Mouse (Mus musculus) liver, embryonic 13.5 days (tissue): Measurements from ENCODE around the gene Kcnn4. TPM values are rescaled to one million over a fixed set of nuclear protein-coding genes. Genes with fewer than 3 reads are reported as not detected.

ENCODE experiments used
- ATAC-seq: fragments of 200-750 bp; cut with Nextera tagmentation; 2 replicates; pipeline ENCODE4 v1.8.0; 2017; ENCODE audit warnings: low read depth, mild to moderate bottlenecking, moderate number of reproducible peaks, moderate library complexity
- DNase-seq: peaks from one replicate; pipeline ENCODE4 v3.0.0; 2022
- H3K27ac ChIP-seq: fragments of 300-500 bp; sonication (generic); 2 replicates; pipeline ENCODE4 v1.5.1; 2015; ENCODE audit warnings: moderate library complexity, mild to moderate bottlenecking, inconsistent platforms
- H3K27me3 ChIP-seq: fragments of 300-500 bp; sonication (generic); 2 replicates; pipeline ENCODE4 v1.6.1; 2015; ENCODE audit warnings: mild to moderate bottlenecking, inconsistent platforms
- H3K36me3 ChIP-seq: fragments of 300-500 bp; sonication (generic); 2 replicates; pipeline ENCODE4 v1.6.1; 2015; ENCODE audit warnings: mild to moderate bottlenecking, inconsistent platforms
- H3K4me1 ChIP-seq: fragments of 300-500 bp; sonication (generic); replicated peaks from 2 replicates; pipeline ENCODE4 v1.6.1; 2015; ENCODE audit warnings: inconsistent platforms
- H3K4me2 ChIP-seq: fragments of 300-500 bp; sonication (generic); 2 replicates; pipeline ENCODE4 v1.6.1; 2015; ENCODE audit warnings: inconsistent platforms, mild to moderate bottlenecking, moderate library complexity
- H3K4me3 ChIP-seq: fragments of 300-500 bp; sonication (generic); replicated peaks from 2 replicates; pipeline ENCODE4 v1.5.1; 2015; ENCODE audit warnings: mild to moderate bottlenecking, inconsistent platforms
- H3K9ac ChIP-seq: fragments of 300-500 bp; sonication (generic); 2 replicates; pipeline ENCODE4 v1.6.1; 2015; ENCODE audit warnings: mild to moderate bottlenecking, inconsistent platforms
- H3K9me3 ChIP-seq: fragments of 300-500 bp; sonication (generic); replicated peaks from 2 replicates; pipeline ENCODE4 v1.6.1; 2016; ENCODE audit warnings: inconsistent platforms
- WGBS: fragments of 180-500 bp; shearing (Covaris S2); methylation state at CpG from one replicate; pipeline ENCODE4 v1.1.7; 2015; ENCODE audit not compliant: insufficient replicate concordance; 5-methylcytosine and 5-hydroxymethylcytosine counted together
- polyA plus RNA-seq: library from polyadenylated mRNA; unstranded; fragments of >200 nt; fragmentation: Nextera tagmentation; extraction: Ambion mirVana; gene quantifications from 2 replicates; pipeline ENCODE4 v1.2.1, GENCODE M21; 2015

Kcnn4 gene
- polyA plus RNA-seq, 1 experiment from 2014 or later, result 128 TPM

DNA sequence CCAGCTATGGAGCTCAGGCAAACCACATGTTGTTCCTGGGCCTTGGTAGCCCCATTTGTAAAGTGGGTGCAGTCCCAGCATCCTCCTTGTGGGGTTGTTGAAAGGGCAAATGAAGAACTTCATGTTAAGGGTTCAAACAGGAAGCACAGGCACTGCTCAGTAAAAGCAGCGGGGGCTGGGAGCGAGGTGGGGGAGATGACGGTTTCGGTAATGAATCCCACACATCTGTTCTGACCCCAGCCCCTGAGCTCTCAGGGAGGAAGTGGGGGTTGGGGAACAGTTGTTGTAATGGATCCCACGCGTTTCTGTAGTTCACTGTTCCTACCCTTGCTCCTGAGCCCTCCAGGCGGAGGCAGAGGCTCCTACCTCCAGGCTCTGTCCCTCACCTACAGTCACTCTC, 9.9 kb downstream of the Kcnn4 start:
- Histone ChIP-seq H3K27ac (peak overlapping the region; percentile 100), H3K4me3 (peak overlapping the region; percentile 6; the same call in 1 of the 2 replicates), H3K27me3 (0 out of 2 replicates have a peak, but pooled peaks cover 5% of the 10 kb centered on the region), H3K9ac (peak overlapping the region; percentile 98), H3K4me2 (peak overlapping the region; percentile 98), H3K9me3 (no peaks in the 10 kb centered on the region), H3K4me1 (peaks cover 99% of the 10 kb centered on the region), H3K36me3 (peaks cover 96% of the 10 kb centered on the region)
- DNase-seq, result no peak
- no peak for ATAC-seq
- WGBS, result 64% methylated on average over 7 of the region's 7 CpGs

DNA sequence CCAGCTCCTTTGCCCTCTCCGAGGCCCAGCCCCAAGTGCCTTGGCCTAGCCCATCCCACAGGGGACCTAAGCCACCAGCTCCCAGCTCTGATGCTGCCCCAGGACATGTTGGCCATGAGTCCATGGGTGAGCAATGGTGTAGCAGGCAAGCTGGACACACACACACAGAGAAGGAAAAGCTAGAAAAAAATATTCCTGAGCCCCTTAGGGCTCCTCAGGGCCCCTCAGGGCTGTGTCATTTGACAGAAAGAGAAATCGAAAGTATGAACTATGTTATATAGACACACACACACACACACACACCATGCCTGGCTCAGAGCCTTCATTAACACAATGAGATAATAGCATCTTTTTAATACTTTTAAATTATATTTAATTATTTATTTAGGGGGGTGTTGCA, 10.3 kb downstream of the Kcnn4 start:
- no peak for ATAC-seq
- WGBS, result 68% methylated on average over 2 of the region's 2 CpGs

DNA sequence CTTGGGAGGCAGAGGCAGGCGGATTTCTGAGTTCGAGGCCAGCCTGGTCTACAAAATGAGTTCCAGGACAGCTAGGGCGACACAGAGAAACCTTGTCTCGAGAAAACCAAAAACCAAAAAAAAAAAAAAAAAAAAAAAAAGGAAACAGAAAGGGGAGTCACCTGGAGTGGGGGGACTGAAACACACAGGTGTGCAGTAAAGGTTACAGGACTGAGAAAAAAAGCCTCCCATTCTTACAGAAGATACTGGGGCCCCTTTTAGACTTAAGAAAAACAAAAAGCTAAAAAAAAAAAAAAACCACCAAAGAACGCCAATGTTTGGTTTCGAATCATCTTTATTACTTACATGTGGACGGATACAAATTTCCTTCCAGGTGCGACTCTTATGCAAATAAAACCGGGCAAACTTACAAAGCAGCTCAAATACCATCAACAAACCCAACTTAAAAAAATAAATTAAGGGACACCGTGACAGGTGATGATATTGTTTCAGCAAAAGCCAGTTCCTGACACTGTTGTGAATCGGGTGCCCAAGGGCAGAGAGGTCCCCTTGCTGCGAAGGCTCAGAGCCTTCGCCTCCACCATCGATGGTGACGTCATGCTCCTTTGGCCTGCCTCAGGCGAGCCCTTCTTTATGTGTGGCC, 12.8 kb downstream of the Kcnn4 start:
- H3K27me3 ChIP-seq, result no peaks in the 10 kb centered on the region
- H3K4me2 ChIP-seq, result peak overlapping the region; percentile 35
- H3K9ac ChIP-seq, result peak overlapping the region; percentile 66
- no peak for ATAC-seq
- WGBS, result 81% methylated on average over 16 of the region's 16 CpGs
- H3K4me3 ChIP-seq, result no peak overlapping the region
- H3K4me1 ChIP-seq, result peaks cover 99% of the 10 kb centered on the region
- no peak for DNase-seq
- H3K36me3 ChIP-seq, result peaks cover 95% of the 10 kb centered on the region
- H3K27ac ChIP-seq, result peak overlapping the region; percentile 100
- no peaks in the 10 kb centered on the region for H3K9me3 ChIP-seq

More for the DNA sequence above, 10.3 kb downstream of the Kcnn4 start:
- Histone ChIP-seq H3K4me3 (no peak overlapping the region), H3K4me2 (peak overlapping the region; percentile 98; the same call in 1 of the 2 replicates), H3K4me1 (peaks cover 99% of the 10 kb centered on the region), H3K9ac (peak overlapping the region; percentile 98), H3K27me3 (0 out of 2 replicates have a peak, but pooled peaks cover 5% of the 10 kb centered on the region), H3K36me3 (peaks cover 96% of the 10 kb centered on the region), H3K27ac (peak overlapping the region; percentile 100), H3K9me3 (no peaks in the 10 kb centered on the region)
- no peak for DNase-seq

DNA sequence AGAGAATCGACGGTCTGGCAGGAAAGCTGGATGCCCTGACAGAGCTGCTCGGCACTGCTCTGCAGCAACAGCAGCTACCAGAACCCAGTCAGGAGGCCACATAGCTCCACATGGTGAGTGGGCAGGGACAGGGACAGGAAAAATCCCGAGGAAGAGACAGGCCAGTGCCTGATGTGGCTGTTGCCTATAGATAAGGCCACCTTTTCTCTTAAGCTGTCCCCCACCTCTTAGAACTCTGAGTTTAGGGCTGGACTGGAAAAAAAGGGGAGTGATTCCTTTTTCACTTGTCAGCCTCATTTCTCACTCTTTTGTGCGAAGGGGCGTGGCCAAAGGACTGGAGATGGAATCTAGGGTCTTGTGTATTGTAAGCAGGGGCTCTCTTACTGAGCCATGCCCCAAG, 14.0 kb downstream of the Kcnn4 start:
- Histone ChIP-seq H3K9ac (peak overlapping the region; percentile 66), H3K4me1 (peaks cover 97% of the 10 kb centered on the region), H3K36me3 (peaks cover 83% of the 10 kb centered on the region), H3K27me3 (no peaks in the 10 kb centered on the region), H3K27ac (peak overlapping the region; percentile 100), H3K4me2 (peak overlapping the region; percentile 35), H3K9me3 (no peaks in the 10 kb centered on the region), H3K4me3 (peak overlapping the region; percentile 20)
- 27% methylated on average over 6 of the region's 6 CpGs for WGBS
- DNase-seq, result peak; percentile 57
- peak; percentile 80 for ATAC-seq

DNA sequence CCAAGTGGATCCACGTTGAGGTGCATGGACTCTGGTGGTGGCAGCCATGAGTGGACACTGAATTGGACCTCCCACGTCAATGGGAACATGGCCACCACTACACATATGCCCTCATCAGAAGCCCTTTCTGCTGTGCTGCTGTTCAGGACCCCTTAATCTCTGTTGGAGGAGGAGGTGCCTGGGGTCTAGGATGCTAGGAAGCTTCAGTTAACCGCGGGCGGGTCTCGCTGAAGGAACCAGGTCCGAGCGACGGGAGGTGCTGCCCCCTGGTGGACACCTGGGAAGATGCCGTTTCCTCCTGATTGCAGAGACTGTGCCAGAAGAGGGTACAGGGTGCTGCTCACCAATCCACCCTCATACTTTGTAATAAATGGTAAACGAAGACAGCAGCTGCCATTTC, 14.8 kb downstream of the Kcnn4 start:
- peak overlapping the region; percentile 35 for H3K4me2 ChIP-seq
- H3K9me3 ChIP-seq, result no peaks in the 10 kb centered on the region
- peak overlapping the region; percentile 66 for H3K9ac ChIP-seq
- peak overlapping the region; percentile 100 for H3K27ac ChIP-seq
- ATAC-seq, result no peak
- peak; percentile 63 for DNase-seq
- peaks cover 97% of the 10 kb centered on the region for H3K4me1 ChIP-seq
- H3K4me3 ChIP-seq, result no peak overlapping the region
- 15% methylated on average over 11 of the region's 11 CpGs for WGBS
- H3K27me3 ChIP-seq, result no peaks in the 10 kb centered on the region
- H3K36me3 ChIP-seq, result peaks cover 76% of the 10 kb centered on the region

DNA sequence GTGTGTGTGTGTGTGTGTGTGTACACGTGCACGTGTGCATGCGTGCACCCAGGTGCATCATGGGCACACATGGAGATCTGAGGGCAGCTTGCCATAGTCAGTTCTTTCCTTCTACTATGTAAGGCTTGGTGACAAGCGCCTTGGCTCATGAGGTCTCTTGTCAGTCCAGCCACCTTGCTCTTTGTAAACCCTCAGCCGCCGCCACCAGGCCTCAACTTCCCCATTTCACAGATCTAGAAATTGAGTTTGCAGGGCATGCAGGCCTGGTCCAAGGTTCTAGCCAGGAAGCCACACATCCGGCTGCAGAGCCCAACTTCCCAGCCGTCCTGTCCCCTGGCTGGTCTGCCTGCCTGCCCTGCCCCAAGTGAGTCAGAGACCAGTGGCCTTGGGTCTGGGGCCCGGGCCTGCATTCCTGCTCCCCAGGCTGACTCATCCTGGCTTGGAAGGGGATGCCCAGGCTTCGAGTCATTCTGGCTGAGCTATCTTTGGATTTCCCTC, 17.0 kb downstream of the Kcnn4 start:
- Histone ChIP-seq H3K4me3 (no peak overlapping the region), H3K36me3 (peaks cover 53% of the 10 kb centered on the region), H3K27ac (peak overlapping the region; percentile 100), H3K4me2 (no peak overlapping the region), H3K9me3 (no peaks in the 10 kb centered on the region), H3K4me1 (peaks cover 92% of the 10 kb centered on the region), H3K9ac (peak overlapping the region; percentile 26; the same call in 1 of the 2 replicates), H3K27me3 (no peaks in the 10 kb centered on the region)
- ATAC-seq (no peak), DNase-seq (no peak)
- WGBS, result 38% methylated on average over 10 of the region's 10 CpGs

DNA sequence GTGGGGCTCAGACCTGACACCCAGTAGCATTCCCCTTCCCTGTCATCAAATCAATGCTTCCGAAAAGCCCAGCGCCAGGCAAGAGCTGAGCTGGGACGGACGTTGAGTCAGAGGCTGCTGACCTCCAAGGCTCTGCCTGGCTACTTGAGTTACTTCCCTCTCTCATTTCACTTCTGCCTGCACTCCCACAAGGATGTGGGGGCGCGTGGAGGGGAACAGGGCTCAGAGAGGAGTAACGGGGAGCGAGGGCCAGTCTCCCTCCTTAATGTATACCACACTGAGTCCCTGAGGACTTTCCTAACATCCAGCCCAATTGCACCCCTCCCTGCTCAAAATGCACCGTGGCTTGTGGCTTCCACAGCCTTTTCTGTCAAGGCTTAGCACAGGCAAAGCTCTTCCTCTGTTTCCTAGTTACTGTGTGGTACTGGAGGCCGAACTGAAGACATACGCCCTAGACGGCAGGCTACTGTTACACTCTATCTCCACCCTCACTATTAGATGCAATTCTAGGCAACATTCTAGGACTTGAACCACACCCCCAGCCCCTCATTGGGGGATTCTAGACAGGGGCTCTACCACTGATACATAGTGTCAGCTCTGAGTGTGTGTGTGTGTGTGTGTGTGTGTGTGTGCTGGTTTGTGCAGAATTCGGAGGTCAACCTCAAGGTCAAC, 19.6 kb downstream of the Kcnn4 start:
- H3K4me3 ChIP-seq, result no peak overlapping the region
- no peak for ATAC-seq
- peaks cover 27% of the 10 kb centered on the region for H3K36me3 ChIP-seq
- no peaks in the 10 kb centered on the region for H3K9me3 ChIP-seq
- peak overlapping the region; percentile 60 for H3K27ac ChIP-seq
- peaks cover 87% of the 10 kb centered on the region for H3K4me1 ChIP-seq
- no peak overlapping the region for H3K4me2 ChIP-seq
- no peaks in the 10 kb centered on the region for H3K27me3 ChIP-seq
- 42% methylated on average over 13 of the region's 13 CpGs for WGBS
- DNase-seq, result no peak
- H3K9ac ChIP-seq, result peak overlapping the region; percentile 14; the same call in 1 of the 2 replicates

DNA sequence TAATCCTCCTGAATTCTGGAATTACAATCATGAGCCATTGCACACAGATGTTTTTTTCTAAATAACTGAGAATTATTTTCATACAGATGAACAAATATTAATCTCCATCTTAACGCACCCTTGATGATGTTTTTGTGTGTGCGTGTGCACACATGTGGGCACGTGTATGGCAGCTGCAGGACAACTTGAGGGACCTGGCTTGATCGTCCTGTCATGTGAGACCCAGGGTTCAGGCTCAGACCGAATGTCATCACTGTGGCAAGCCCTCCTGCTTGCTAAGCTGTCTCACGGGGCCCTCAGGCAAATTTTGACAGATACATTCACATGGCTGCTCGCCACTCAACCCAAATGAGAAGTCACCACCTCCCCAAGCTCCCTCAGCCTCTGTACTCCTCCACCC, 20.4 kb downstream of the Kcnn4 start:
- peaks cover 87% of the 10 kb centered on the region for H3K4me1 ChIP-seq
- ATAC-seq (no peak), DNase-seq (no peak)
- no peaks in the 10 kb centered on the region for H3K27me3 ChIP-seq
- WGBS, result 70% methylated on average over 7 of the region's 7 CpGs
- no peak overlapping the region for H3K4me3 ChIP-seq
- H3K9ac ChIP-seq, result peak overlapping the region; percentile 14; the same call in 1 of the 2 replicates
- peaks cover 19% of the 10 kb centered on the region for H3K36me3 ChIP-seq
- no peak overlapping the region for H3K4me2 ChIP-seq
- H3K9me3 ChIP-seq, result no peaks in the 10 kb centered on the region
- no peak overlapping the region for H3K27ac ChIP-seq

DNA sequence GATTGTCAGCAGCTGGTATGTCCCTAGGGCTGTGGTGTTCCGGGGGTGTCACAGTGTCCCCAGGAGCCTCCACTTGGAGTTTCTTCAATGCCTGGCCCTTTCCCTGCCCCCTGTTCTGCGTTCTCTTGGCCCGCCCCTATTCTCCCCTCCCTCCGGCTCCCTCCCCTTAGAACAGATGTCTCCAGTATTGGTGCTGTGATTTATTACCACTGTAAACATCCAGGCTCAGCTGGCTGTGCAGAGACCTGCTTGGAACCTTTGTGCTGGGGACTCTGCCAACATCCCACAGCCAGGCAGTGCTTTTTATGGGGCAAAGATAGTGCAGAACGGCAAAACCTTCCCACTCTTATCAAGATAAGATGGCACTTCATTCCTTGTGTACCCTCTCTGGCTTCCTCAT, 21.0 kb downstream of the Kcnn4 start:
- no peak overlapping the region for H3K27ac ChIP-seq

DNA sequence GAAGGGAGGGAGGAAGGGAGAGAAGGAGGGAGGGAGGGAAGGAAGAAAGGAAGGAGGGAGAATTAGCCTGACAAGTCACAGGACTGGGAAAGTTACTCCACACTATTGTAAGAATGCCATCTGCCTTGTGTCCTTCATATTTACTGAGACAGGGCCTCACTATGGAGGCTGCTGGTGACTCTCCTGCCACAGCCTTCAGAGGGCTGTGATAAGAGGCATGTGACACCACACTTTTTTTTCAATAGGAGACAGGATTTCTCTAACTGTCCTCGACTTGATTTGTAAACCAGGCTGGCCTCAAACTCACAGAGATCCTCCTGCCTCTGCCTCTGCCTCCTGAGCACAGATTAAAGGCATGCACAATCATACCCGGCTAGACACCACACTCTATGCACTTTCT, 21.6 kb downstream of the Kcnn4 start:
- no peak for DNase-seq
- no peak overlapping the region for H3K9ac ChIP-seq

More for the DNA sequence above, 21.0 kb downstream of the Kcnn4 start:
- peaks cover 87% of the 10 kb centered on the region for H3K4me1 ChIP-seq
- H3K4me3 ChIP-seq, result no peak overlapping the region
- no peak overlapping the region for H3K9ac ChIP-seq
- H3K9me3 ChIP-seq, result no peaks in the 10 kb centered on the region
- DNase-seq, result no peak
- H3K4me2 ChIP-seq, result no peak overlapping the region
- ATAC-seq, result no peak
- peaks cover 13% of the 10 kb centered on the region for H3K36me3 ChIP-seq
- H3K27me3 ChIP-seq, result no peaks in the 10 kb centered on the region
- WGBS, result 44% methylated on average over 5 of the region's 5 CpGs

DNA sequence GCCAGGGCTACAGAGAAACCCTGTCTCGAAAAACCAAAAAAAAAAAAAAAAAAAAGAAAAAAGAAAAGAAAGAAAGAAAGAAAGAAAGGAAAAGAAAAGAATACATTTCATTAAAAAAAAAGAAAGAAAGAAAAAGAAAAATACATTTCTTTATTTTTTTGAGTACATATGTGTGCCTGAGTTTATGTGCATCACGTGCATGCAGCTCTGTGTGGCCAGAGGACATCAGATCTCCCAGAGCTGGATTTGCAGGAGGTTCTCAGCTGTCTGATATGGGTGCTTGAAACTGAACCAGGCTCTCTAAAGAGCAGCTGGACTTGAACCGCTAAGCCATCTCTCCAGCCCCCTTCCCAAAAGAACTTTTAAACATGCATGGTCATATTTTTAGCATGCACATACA, 24.0 kb downstream of the Kcnn4 start:
- WGBS, result 28% methylated on average over 3 of the region's 3 CpGs
- peak; percentile 43; the same call in 1 of the 2 replicates for ATAC-seq

More for the DNA sequence above, 21.6 kb downstream of the Kcnn4 start:
- no peak overlapping the region for H3K4me3 ChIP-seq
- no peaks in the 10 kb centered on the region for H3K9me3 ChIP-seq
- H3K27me3 ChIP-seq, result no peaks in the 10 kb centered on the region
- H3K4me2 ChIP-seq, result no peak overlapping the region
- no peak for ATAC-seq
- 53% methylated on average over 2 of the region's 2 CpGs for WGBS
- peaks cover 88% of the 10 kb centered on the region for H3K4me1 ChIP-seq
- peak overlapping the region; percentile 56; the same call in 1 of the 2 replicates for H3K27ac ChIP-seq
- H3K36me3 ChIP-seq, result peaks cover 7% of the 10 kb centered on the region

More for the DNA sequence above, 24.0 kb downstream of the Kcnn4 start:
- peak overlapping the region; percentile 65 for H3K9ac ChIP-seq
- H3K9me3 ChIP-seq, result no peaks in the 10 kb centered on the region
- H3K36me3 ChIP-seq, result peaks cover 4% of the 10 kb centered on the region; the same call in 1 of the 2 replicates
- peak overlapping the region; percentile 59 for H3K4me2 ChIP-seq
- H3K27ac ChIP-seq, result peak overlapping the region; percentile 99
- H3K4me3 ChIP-seq, result peak overlapping the region; percentile 25; the same call in 1 of the 2 replicates
- H3K4me1 ChIP-seq, result peaks cover 89% of the 10 kb centered on the region
- no peaks in the 10 kb centered on the region for H3K27me3 ChIP-seq
- no peak for DNase-seq
